Mouse (Mus musculus) olfactory bulb, adult 2 months (tissue): ENCODE measurements around the gene Far2. TPM values are rescaled to one million over a fixed set of nuclear protein-coding genes. Genes with fewer than 3 reads are reported as not detected.
"Not testable (repeated sequence)": the region's sequence is repeated elsewhere in the genome, so short reads cannot be mapped to it uniquely, and the experiment has no call there.

Experiments
- H3K27ac ChIP-seq: fragments of 200-500 bp; 2 replicates; pipeline ENCODE4 v1.5.1; 2012; ENCODE audit warnings: low read depth, low read length; ENCODE audit not compliant: insufficient read depth
- H3K4me1 ChIP-seq: fragments of 200-500 bp; 2 replicates; pipeline ENCODE4 v1.6.1; 2012; ENCODE audit warnings: low read length; ENCODE audit not compliant: control insufficient read depth, insufficient read depth
- H3K4me3 ChIP-seq: fragments of 200-500 bp; 2 replicates; pipeline ENCODE4 v1.5.1; 2012; ENCODE audit warnings: mild to moderate bottlenecking, low read depth, low read length, moderate library complexity; ENCODE audit not compliant: insufficient read depth
- CTCF ChIP-seq: fragments of 200-500 bp; IDR thresholded peaks from 2 replicates; pipeline ENCODE4 v1.5.1; 2012; ENCODE audit warnings: low read depth, mild to moderate bottlenecking, low read length, moderate library complexity; ENCODE audit not compliant: insufficient read depth
- POLR2A ChIP-seq: fragments of 200-500 bp; IDR thresholded peaks from 2 replicates; pipeline ENCODE4 v1.6.1; 2012; ENCODE audit warnings: mild to moderate bottlenecking, low read depth, low read length, moderate library complexity; ENCODE audit not compliant: insufficient read depth
- WGBS: fragments of 180-500 bp; shearing (Covaris S2); methylation state at CpG from one replicate; pipeline ENCODE4 v1.1.7; 2018; 5-methylcytosine and 5-hydroxymethylcytosine counted together
- polyA plus RNA-seq: library from polyadenylated mRNA; stranded (reverse); fragments of >200 nt; gene quantifications from 2 replicates; pipeline ENCODE4 v1.2.4, GENCODE M21; 2012; ENCODE audit warnings: low replicate concordance; ENCODE audit not compliant: missing spikeins, insufficient read depth, insufficient read length

Far2 gene
- polyA plus RNA-seq, 1 experiment, result not detected

- TF ChIP-seq POLR2A, result no peak
- no peak for TF ChIP-seq CTCF
- no peak overlapping the region for H3K4me3 ChIP-seq
- H3K4me1 ChIP-seq, result no peaks in the 10 kb centered on the region
- 89% methylated on average over 6 of the region's 6 CpGs for WGBS
- H3K27ac ChIP-seq, result no peak overlapping the region
These were observed 92.4 kb downstream of the Far2 start for GRCm38 (mm10) chr6:148139288-148139995.

- no peak for TF ChIP-seq POLR2A
- TF ChIP-seq CTCF, result no peak
- H3K4me3 ChIP-seq, result no peak overlapping the region
- no peak overlapping the region for H3K27ac ChIP-seq
- H3K4me1 ChIP-seq, result no peaks in the 10 kb centered on the region
- WGBS, result 84% methylated on average over 5 of the region's 5 CpGs
These were observed 94.8 kb downstream of the Far2 start for GRCm38 (mm10) chr6:148141874-148142273.

GRCm38 (mm10) chr6:148142421-148142820, 95.4 kb downstream of the Far2 start:
- no peak for TF ChIP-seq CTCF
- no peak for TF ChIP-seq POLR2A

GRCm38 (mm10) chr6:148152305-148152704, 105.2 kb downstream of the Far2 start:
- H3K4me3 ChIP-seq, H3K27ac ChIP-seq, H3K4me1 ChIP-seq: not testable (repeated sequence)
- 74% methylated on average over 4 of the region's 4 CpGs for WGBS

More at GRCm38 (mm10) chr6:148142421-148142820, 95.4 kb downstream of the Far2 start:
- Histone ChIP-seq H3K4me1 (no peaks in the 10 kb centered on the region), H3K27ac (no peak overlapping the region), H3K4me3 (no peak overlapping the region)
- 90% methylated on average over 1 of the region's 1 CpGs for WGBS

- no peak overlapping the region for H3K27ac ChIP-seq
- peaks cover 3% of the 10 kb centered on the region; the same call in 1 of the 2 replicates for H3K4me1 ChIP-seq
- TF ChIP-seq CTCF, result no peak
- TF ChIP-seq POLR2A, result no peak
- 91% methylated on average over 3 of the region's 3 CpGs for WGBS
- no peak overlapping the region for H3K4me3 ChIP-seq
These were observed 125.8 kb downstream of the Far2 start for GRCm38 (mm10) chr6:148172904-148173303.

GRCm38 (mm10) chr6:148185694-148186093, 138.6 kb downstream of the Far2 start:
- H3K4me1 ChIP-seq, result no peaks in the 10 kb centered on the region
- H3K27ac ChIP-seq, result no peak overlapping the region
- 100% methylated on average over 1 of the region's 1 CpGs for WGBS
- H3K4me3 ChIP-seq, result no peak overlapping the region
- TF ChIP-seq POLR2A (no peak), CTCF (no peak)

GRCm38 (mm10) chr6:148193972-148194701, 147.1 kb downstream of the Far2 start:
- WGBS, result 94% methylated on average over 6 of the region's 6 CpGs
- H3K4me3 ChIP-seq, result no peak overlapping the region
- H3K4me1 ChIP-seq, result no peaks in the 10 kb centered on the region
- TF ChIP-seq CTCF (no peak), POLR2A (no peak)
- no peak overlapping the region for H3K27ac ChIP-seq

- 91% methylated on average over 2 of the region's 2 CpGs for WGBS
- no peak overlapping the region for H3K4me3 ChIP-seq
- no peak overlapping the region for H3K27ac ChIP-seq
- no peaks in the 10 kb centered on the region for H3K4me1 ChIP-seq
- TF ChIP-seq CTCF (no peak), POLR2A (no peak)
These were observed 152.1 kb downstream of the Far2 start for GRCm38 (mm10) chr6:148199177-148199576.

GRCm38 (mm10) chr6:148199729-148200128, 152.7 kb downstream of the Far2 start:
- TF ChIP-seq CTCF (no peak), POLR2A (no peak)
- Histone ChIP-seq H3K4me3 (no peak overlapping the region), H3K27ac (no peak overlapping the region), H3K4me1 (no peaks in the 10 kb centered on the region)
- 86% methylated on average over 3 of the region's 3 CpGs for WGBS

- WGBS, result 90% methylated on average over 1 of the region's 1 CpGs
- no peak for TF ChIP-seq POLR2A
- no peak for TF ChIP-seq CTCF
- Histone ChIP-seq H3K27ac (no peak overlapping the region), H3K4me3 (no peak overlapping the region), H3K4me1 (no peaks in the 10 kb centered on the region)
These were observed 158.1 kb downstream of the Far2 start for GRCm38 (mm10) chr6:148205134-148205533.
